Mouse (Mus musculus): ENCODE results near the gene Cyp46a1. TPM values are rescaled to one million over a fixed set of nuclear protein-coding genes. Genes with fewer than 3 reads are reported as not detected.

Cyp46a1 gene
- polyA plus RNA-seq, 1 experiment, result 465 TPM

DNA sequence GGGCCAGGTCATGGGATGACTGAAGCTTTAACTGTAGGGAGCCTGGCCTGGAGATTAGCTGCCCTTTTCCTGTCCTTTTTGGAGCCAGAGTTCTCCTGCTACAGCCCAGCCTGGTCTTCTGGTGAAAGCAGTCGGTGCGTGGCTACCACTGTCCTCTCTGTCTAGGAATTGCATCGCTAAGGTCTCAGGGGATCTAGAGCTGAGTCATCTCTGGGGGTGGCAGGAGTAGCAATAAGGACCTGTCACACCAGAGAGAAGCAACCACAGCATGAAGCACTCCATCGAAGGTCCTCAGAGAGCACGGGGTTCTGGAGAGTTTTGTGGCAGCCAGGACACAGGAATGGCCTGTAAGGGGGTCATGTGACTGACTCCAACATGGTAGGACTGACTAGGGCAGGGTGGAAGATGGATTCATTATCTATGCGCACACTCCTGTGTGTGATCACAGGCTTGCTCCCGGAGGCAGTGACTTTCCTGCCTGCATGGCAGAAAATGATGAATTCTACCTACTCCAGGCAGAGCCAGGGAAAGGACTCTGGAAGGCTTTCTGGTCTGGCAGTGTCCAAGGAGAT is 23.6 kb upstream of the Cyp46a1 start:
- Histone ChIP-seq H3K27ac (ENCODE audit: insufficient read depth, low read length) (no peak overlapping the region), H3K4me1 (ENCODE audit: control insufficient read depth, insufficient read depth, low read length) (no peaks in the 10 kb centered on the region), H3K4me3 (ENCODE audit: insufficient read depth, low read length) (no peak overlapping the region)
- TF ChIP-seq CTCF (IDR thresholded peaks at IDR 0.05; ENCODE audit: extremely low read depth, insufficient read depth, low read length) (no peak), POLR2A (IDR thresholded peaks at IDR 0.05; ENCODE audit: extremely low read depth, insufficient read depth, low read length) (no peak)

GRCm38 (mm10) chr12:108311741-108312290 is 22.4 kb upstream of the Cyp46a1 start:
- Histone ChIP-seq H3K4me3 (ENCODE audit: insufficient read depth, low read length) (no peak overlapping the region), H3K4me1 (ENCODE audit: control insufficient read depth, insufficient read depth, low read length) (no peaks in the 10 kb centered on the region), H3K27ac (ENCODE audit: insufficient read depth, low read length) (no peak overlapping the region)
- TF ChIP-seq POLR2A (IDR thresholded peaks at IDR 0.05; ENCODE audit: extremely low read depth, insufficient read depth, low read length), result no peak
- no peak for TF ChIP-seq CTCF (IDR thresholded peaks at IDR 0.05; ENCODE audit: extremely low read depth, insufficient read depth, low read length)

DNA sequence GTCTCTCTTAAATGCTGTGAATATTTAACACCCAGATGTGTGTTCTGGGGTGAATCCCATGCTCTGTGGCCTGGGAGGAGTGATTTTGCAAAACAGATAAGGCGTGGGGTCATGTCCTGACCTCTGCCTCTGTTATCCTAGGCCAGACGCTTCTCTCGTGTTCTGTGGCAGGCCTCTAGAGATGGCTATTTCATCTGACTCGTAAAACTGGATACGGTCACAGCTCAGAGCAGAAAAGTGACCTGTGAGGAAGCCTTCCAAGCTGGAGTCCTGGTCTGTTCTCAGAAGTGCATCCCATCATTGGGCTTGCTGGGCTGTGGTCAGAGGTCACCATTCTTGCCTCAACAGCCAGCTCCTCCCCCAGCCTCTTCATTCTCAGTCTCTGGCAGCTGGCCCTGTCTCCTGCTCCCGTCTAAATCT is 21.7 kb upstream of the Cyp46a1 start:
- Histone ChIP-seq H3K4me3 (ENCODE audit: insufficient read depth, low read length) (no peak overlapping the region), H3K4me1 (ENCODE audit: control insufficient read depth, insufficient read depth, low read length) (no peaks in the 10 kb centered on the region), H3K27ac (ENCODE audit: insufficient read depth, low read length) (no peak overlapping the region)
- TF ChIP-seq CTCF (IDR thresholded peaks at IDR 0.05; ENCODE audit: extremely low read depth, insufficient read depth, low read length) (no peak), POLR2A (IDR thresholded peaks at IDR 0.05; ENCODE audit: extremely low read depth, insufficient read depth, low read length) (no peak)

DNA sequence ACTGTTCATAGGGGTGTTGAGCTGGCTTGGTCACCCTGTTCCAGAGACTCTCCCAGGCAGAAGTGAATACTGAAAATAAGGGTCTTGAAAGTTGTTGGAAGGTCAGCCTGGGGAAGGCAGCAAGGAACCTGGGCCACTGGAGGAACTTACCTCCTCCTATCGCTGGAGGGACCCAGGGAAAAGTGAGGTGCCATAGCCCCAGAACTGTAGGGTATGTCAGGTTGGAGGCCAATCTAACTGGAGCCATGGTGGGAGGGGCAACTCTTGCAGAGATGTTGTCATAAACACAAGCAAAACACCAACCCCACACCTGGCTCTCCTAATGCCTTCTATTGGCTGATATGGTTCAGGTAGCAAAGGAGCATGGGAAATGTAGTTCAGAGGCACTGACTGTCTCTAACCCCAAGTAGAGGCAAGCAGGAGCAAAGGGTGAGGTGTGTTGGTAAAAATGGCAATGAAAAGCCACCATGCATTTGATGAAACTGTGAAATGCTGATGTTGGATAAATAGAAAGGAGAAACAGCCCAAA is 20.9 kb upstream of the Cyp46a1 start:
- no peak overlapping the region for H3K4me3 ChIP-seq (ENCODE audit: insufficient read depth, low read length)
- TF ChIP-seq CTCF (IDR thresholded peaks at IDR 0.05; ENCODE audit: extremely low read depth, insufficient read depth, low read length) (no peak), POLR2A (IDR thresholded peaks at IDR 0.05; ENCODE audit: extremely low read depth, insufficient read depth, low read length) (no peak)

DNA sequence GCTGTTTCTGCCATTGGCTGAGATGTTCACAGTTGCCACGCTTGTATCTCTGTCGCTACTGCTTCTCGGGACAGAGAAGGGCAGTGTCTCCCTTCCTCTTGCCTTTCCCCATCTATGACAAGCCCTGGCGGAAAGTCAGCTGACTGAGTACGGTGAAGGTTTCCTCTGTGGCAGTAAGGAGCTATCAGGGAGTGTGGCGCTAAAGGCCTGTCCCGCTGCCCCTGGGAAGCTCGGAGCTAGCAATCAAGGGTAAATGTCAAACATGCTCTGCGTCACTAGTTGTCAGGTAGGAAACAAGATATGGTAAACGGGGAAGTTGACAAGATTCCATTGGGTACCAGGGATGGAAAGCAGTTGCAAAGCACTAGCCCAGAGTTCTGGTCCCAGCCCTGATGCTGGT is 18.4 kb upstream of the Cyp46a1 start:
- Histone ChIP-seq H3K4me3 (ENCODE audit: insufficient read depth, low read length) (no peak overlapping the region), H3K27ac (ENCODE audit: insufficient read depth, low read length) (no peak overlapping the region), H3K4me1 (ENCODE audit: control insufficient read depth, insufficient read depth, low read length) (no peaks in the 10 kb centered on the region)
- TF ChIP-seq POLR2A (IDR thresholded peaks at IDR 0.05; ENCODE audit: extremely low read depth, insufficient read depth, low read length), result no peak
- no peak for TF ChIP-seq CTCF (IDR thresholded peaks at IDR 0.05; ENCODE audit: extremely low read depth, insufficient read depth, low read length)

More for the DNA sequence above, 20.9 kb upstream of the Cyp46a1 start:
- H3K4me1 ChIP-seq (ENCODE audit: control insufficient read depth, insufficient read depth, low read length), result no peaks in the 10 kb centered on the region
- no peak overlapping the region for H3K27ac ChIP-seq (ENCODE audit: insufficient read depth, low read length)

DNA sequence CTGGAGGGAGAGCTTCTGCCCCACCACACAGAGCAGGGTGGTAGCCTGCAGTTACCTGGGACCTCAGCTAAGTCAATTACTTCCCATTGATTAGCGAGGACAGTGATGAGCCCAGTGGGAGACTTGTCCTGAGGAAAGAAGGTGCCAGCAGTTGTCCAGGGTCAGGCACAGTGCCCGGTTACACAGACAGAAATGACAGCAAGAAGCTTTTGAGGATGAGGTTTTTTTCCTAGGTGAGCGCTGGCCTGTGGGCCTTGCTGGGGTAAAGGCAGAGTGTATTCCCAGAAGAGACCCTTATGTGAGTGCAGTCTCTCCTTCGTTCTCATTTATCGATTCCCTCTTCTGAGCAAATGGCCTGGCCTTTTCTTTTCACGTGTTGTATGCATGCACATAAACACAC is 17.5 kb upstream of the Cyp46a1 start:
- Histone ChIP-seq H3K27ac (ENCODE audit: insufficient read depth, low read length) (no peak overlapping the region), H3K4me1 (ENCODE audit: control insufficient read depth, insufficient read depth, low read length) (no peaks in the 10 kb centered on the region), H3K4me3 (ENCODE audit: insufficient read depth, low read length) (no peak overlapping the region)
- TF ChIP-seq POLR2A (IDR thresholded peaks at IDR 0.05; ENCODE audit: extremely low read depth, insufficient read depth, low read length) (no peak), CTCF (IDR thresholded peaks at IDR 0.05; ENCODE audit: extremely low read depth, insufficient read depth, low read length) (no peak)

DNA sequence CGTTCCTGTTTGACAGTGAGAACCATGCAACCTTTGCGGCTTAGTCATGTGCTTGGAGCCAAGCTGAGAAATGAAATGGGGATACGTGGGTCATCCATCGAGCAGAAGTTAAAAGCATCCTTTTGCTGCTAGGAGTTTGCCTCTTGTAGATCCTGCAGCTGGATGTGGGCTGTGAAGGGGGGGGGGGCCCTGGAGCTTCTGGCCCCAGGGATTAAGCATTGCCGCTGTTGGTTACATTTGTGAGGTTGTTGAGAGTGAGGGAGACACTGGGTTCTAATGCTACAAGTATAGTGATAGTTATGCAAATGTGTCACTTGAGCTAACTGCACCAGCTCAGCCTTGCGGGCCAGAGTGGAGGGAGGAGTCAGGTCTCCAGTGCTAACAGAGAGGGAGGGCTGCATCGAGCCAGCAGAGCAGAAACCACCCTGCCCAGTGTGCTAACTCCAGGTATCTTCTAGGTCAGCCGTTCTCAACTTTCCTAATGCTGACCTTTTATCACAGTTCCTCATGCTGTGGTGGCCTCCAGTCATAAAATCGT is 16.9 kb upstream of the Cyp46a1 start:
- TF ChIP-seq POLR2A (IDR thresholded peaks at IDR 0.05; ENCODE audit: extremely low read depth, insufficient read depth, low read length) (no peak), CTCF (IDR thresholded peaks at IDR 0.05; ENCODE audit: extremely low read depth, insufficient read depth, low read length) (no peak)
- no peak overlapping the region for H3K4me3 ChIP-seq (ENCODE audit: insufficient read depth, low read length)
- no peak overlapping the region for H3K27ac ChIP-seq (ENCODE audit: insufficient read depth, low read length)
- no peaks in the 10 kb centered on the region for H3K4me1 ChIP-seq (ENCODE audit: control insufficient read depth, insufficient read depth, low read length)

- no peak overlapping the region for H3K4me3 ChIP-seq (ENCODE audit: insufficient read depth, low read length)
- H3K27ac ChIP-seq (ENCODE audit: insufficient read depth, low read length), result no peak overlapping the region
- TF ChIP-seq POLR2A (IDR thresholded peaks at IDR 0.05; ENCODE audit: extremely low read depth, insufficient read depth, low read length) (no peak), CTCF (IDR thresholded peaks at IDR 0.05; ENCODE audit: extremely low read depth, insufficient read depth, low read length) (no peak)
- no peaks in the 10 kb centered on the region for H3K4me1 ChIP-seq (ENCODE audit: control insufficient read depth, insufficient read depth, low read length)
Measured at GRCm38 (mm10) chr12:108317826-108318430, 16.3 kb upstream of the Cyp46a1 start.

GRCm38 (mm10) chr12:108318499-108318898 is 15.7 kb upstream of the Cyp46a1 start:
- TF ChIP-seq CTCF (IDR thresholded peaks at IDR 0.05; ENCODE audit: extremely low read depth, insufficient read depth, low read length), result no peak
- TF ChIP-seq POLR2A (IDR thresholded peaks at IDR 0.05; ENCODE audit: extremely low read depth, insufficient read depth, low read length), result no peak
- no peak overlapping the region for H3K27ac ChIP-seq (ENCODE audit: insufficient read depth, low read length)
- H3K4me1 ChIP-seq (ENCODE audit: control insufficient read depth, insufficient read depth, low read length), result no peaks in the 10 kb centered on the region
- H3K4me3 ChIP-seq (ENCODE audit: insufficient read depth, low read length), result no peak overlapping the region

Data from cortical plate, adult 2 months (tissue).